Mouse (Mus musculus) fat pad, adult 2 months (tissue): Measurements from ENCODE around the gene Zfp446.

Experiments used
- DNase-seq: peaks from one replicate; pipeline ENCODE4 v3.0.0-alpha.2; 2011; ENCODE audit warnings: low read depth, low spot score; ENCODE audit errors: extremely low read depth

Zfp446 gene

GRCm38 (mm10) chr7:12986906-12987305 lies 9.3 kb downstream of the Zfp446 start:
- DNase-seq: no peak

DNA sequence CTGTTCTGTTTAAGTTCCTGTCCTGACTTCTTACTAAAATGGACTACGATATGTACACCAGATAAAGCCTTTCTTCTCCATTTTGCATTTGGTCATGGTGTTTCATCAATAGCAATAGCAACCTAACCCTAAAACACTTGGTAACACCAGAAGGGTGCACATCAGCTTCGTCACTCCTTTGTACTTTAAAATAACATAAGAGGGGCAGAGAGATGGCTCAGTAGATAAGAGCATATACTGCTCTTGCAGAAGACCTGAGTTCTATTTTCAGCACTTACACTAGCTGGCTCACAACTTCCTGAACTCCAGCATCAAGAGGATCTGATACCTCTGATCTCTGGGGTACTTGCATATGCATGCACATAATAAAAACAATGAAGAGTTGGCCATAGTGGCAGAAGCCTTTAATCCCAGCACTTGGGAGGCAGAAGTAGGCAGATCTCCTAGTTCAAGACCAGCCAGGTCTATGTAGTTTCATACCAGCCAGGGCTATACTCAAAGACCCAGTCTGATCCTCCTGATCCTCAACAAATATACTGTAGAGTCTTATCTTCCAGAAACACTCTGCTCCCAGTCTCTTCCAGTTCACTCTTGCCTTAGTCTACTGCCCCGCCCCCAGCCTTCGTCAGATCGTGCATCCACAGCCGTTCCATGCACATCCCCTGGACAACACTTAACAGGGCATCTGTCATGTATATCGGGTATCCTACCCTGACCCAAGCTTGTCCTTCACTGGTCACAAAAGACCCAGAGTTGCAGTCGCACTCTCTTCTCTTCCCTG lies 10.0 kb downstream of the Zfp446 start:
- DNase-seq: no peak

DNA sequence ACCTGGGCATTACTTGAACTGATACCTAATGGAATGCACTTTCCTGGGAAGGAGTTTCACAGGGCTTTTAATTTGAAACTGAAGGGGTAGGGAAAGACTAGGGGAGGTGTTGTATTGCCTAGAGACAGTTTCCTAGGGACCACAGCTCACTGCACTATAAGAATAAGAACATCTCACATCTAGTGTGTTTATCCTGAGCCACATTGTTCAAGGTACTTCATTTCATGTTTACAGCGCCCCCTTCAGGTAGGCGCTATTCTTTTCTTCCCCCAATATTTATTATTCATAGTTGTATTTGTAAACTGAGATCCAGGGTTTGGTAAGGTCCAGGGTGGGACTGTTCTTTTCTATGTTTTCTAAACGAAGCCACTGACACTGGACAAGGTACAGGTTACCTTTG lies 14.6 kb downstream of the Zfp446 start:
- DNase-seq: no peak

- DNase-seq: no peak
These were observed 15.5 kb downstream of the Zfp446 start for GRCm38 (mm10) chr7:12993148-12993547.

- DNase-seq: no peak
These were observed 18.2 kb downstream of the Zfp446 start for GRCm38 (mm10) chr7:12995862-12996261.

DNA sequence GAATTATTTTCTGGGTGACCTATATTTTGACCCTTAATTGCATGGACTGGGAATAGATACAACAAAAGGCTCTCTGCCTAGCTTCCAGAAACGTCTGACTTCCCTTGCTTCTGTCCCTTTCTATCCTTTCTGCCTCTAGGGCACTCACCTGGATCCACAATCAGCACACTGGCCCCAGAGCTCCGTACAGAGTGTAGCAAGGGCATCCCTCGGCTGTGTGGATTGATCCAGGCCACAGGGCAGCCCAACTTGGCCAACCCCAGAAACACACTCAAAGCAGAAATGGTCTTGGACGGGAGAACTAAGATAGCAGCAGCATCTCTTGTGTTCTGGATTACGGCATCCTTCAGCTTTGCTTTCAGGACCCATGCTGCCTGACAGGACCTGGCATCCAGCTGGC lies 19.6 kb downstream of the Zfp446 start:
- DNase-seq: no peak

- no peak for DNase-seq
These were observed 20.4 kb downstream of the Zfp446 start, which contains the start of gene Slc27a5 for GRCm38 (mm10) chr7:12998053-12998452. Gene Slc27a5, minus strand, starts transcription at chr7:12998192.

- DNase-seq: no peak
These were observed 21.2 kb downstream of the Zfp446 start, which contains the start of gene Trim28 for GRCm38 (mm10) chr7:12998851-12999250. Gene Trim28, plus strand, starts transcription at chr7:12999114.

DNA sequence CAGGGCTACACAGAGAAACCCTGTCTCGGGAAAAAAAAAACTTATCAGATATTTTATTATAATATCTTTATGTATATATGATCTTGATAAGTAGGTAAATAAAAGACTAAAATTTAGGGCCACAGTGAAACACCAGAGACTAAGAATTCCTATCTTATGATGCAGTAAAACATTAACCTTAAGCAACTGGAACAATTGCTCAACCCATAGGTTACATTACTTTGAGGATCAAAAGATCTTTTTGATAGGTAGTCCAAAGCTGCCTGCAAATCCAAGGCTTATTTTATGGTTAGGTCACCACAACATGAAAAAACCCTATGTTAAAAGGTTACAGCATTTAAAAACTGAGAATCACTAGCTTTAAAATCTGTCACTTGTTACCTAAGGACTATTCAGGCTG lies 23.9 kb downstream of the Zfp446 start:
- DNase-seq: no peak

DNA sequence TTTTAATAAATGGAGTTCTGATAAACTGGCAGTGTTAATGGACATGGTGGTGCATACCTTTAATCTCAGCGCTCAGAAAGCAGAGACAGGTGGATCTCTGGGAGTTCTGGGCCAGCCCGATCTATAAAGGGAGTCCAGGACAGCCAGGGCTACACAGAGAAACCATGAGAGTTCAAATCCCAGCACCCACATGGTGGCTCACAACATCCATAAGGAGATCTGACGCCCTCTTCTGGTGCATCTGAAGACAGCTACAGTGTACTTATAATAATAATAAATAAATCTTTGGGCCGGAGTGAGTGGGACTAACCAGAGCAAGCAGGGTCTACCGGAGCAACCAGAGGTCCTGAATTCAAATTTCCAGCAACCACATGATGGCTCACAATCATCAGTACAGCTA lies 25.7 kb downstream of the Zfp446 start:
- DNase-seq: no peak

DNA sequence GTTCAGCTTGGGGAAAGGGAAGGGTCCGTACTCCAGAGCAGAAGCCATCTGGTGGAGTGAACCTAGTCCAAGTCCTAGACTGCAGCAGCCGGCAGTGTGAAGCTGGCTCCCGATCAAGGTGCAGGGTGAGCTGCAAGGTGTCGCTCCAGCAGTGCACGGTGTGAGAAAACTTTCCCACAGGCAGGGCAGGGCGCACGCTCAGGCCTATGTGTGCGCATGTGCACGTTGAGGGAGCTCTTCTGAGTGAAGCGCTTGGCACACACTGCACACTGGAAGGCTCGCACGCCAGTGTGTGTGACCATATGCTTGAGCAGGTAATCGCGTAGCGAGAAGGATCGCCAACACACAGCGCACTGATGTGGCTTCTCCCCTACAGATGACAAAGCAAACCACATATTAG lies 28.4 kb downstream of the Zfp446 start:
- no peak for DNase-seq

DNA sequence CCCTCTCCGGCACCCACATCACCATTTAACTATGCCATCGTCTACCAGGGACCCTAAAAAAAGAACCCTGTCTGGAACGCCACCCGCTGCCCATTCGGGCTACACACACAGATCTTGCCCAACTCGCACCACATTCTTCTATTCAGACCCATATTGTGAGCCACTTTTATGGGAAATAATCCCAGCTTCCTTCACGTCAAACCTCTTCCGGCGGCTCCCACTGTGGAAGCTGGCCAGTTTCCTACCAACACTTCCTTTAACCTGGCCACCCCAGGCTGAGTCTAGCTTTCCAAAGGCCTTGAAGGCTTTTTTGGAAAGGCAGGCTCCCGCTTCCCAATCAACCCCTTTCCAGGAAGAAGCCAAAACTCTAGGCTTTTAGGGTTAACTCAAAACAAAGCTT lies 28.9 kb downstream of the Zfp446 start:
- DNase-seq: no peak

GRCm38 (mm10) chr7:13007341-13008092 lies 29.9 kb downstream of the Zfp446 start:
- DNase-seq: no peak

DNA sequence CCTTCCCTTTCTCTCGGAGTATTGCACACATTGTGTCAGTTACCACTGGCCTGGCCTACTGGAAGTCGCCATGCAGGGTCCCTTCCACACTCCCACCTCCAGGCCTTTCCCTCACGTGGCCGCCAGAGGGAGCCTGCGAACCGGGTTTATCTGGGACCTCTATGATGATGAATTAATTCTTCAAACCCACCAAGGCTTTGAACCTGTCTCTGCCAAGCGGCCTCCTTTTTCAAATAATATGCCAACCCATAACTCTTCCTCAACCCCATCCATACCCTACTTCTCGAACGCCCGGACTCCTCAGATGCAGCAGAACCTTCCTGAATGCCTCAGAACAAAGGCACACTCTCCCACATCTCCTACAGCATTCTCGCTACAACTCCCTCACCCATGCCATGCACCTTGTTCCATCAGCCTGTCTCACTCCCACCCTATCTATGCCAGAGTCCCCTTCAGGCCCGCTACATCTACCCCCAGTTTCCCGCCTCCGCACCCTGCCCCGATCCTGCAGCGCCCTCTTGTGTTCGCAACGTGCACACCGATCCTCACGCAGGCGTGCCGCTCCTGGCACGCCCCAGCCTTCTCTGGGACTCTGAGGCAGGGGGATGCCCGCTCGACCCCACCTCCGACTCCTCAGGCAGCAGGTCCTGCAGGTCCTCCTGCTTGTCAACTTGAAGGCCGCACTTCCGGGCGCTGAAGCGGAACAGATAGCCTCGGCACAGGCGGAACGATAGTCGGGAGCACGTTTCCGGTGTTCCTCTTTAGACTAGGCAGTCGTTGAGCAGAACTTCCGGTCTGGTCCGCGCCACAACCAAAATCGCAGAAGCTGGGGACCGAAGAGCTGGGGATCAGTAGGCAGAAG lies 31.7 kb downstream of the Zfp446 start:
- DNase-seq: no peak

DNA sequence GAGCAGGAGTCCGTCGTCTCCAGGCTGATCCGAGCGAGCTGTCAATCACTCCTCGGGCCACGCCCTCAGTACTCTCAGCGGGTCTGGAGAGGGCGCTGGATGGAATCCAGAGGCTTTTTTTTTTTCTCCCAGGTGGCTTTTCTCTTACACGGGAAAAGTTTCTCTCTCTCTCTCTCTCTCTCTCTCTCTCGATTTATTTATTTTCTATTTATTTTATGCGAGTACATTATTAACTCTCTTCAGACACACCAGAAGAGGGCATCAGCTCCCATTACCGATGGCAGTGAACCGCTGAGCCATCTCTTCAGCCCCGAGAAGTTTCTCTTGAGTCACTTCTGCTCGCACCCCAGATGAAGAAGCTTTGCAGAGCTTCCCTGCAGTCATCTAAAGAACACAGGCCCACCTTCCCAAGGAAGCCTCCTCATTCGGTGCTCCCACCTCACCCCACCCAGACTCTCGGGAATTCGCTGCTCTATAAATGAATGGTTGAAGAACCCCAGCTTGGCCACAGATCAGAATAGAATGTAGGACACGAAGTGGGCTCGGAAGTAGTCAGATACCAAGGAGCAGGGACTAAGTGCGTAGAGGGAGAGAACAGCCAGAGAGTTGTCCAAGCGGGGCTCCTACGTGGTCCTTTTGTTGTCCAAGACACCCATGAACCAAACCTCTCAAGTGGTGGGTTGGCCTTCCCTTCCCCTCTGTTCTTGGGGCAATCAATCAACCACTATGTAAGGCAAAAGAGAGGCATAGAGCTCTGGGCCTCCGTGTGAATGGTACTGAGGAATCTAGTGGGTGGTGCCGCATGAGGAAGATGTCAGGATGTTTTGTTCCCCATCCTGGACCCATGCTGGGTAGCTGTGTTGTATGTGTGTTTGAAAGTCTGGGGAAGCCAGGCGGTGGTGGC lies 32.6 kb downstream of the Zfp446 start, which contains the start of gene Zbtb45:
TSS of gene Zbtb45 (minus strand) at position 30 of the 904 bp plus-strand sequence.
- DNase-seq: no peak

DNA sequence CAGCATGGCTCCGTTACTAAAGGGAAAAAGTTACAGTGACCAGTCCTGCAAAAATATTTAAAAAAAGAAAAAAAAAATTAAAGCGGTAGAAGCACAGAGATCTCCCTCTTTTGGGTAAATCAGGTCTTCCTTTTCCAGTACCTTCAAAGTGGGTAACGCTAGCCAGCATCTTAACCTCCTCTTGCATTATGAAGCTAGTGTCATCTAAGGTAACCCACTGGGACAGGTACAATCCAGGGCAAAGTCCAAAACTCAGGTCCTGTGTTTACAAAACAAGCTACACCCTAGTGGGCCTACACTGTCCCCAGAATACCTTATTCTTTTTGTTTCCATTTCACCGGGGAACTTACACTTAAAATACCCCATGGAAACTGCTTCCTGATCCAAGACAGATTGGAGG lies 36.0 kb downstream of the Zfp446 start:
- no peak for DNase-seq

GRCm38 (mm10) chr7:13014275-13014839 lies 36.7 kb downstream of the Zfp446 start:
- DNase-seq: no peak

DNA sequence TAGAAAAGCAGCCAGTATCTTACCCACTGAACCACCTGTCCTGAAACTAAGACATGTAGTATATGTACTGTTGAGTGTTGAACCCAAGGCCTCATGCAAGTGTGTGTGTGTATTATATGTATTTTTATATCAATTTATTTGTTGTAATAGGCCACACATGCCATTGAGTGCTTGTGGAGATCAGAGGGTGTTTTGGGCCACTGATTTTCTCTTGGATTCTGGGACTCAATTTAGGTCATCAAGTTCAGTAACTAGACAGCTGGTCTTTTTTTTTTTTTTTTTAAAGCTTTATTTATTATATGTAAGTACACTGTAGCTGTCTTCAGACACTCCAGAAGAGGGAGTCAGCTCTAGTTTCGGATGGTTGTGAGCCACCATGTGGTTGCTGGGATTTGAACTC lies 37.6 kb downstream of the Zfp446 start:
- DNase-seq: no peak

DNA sequence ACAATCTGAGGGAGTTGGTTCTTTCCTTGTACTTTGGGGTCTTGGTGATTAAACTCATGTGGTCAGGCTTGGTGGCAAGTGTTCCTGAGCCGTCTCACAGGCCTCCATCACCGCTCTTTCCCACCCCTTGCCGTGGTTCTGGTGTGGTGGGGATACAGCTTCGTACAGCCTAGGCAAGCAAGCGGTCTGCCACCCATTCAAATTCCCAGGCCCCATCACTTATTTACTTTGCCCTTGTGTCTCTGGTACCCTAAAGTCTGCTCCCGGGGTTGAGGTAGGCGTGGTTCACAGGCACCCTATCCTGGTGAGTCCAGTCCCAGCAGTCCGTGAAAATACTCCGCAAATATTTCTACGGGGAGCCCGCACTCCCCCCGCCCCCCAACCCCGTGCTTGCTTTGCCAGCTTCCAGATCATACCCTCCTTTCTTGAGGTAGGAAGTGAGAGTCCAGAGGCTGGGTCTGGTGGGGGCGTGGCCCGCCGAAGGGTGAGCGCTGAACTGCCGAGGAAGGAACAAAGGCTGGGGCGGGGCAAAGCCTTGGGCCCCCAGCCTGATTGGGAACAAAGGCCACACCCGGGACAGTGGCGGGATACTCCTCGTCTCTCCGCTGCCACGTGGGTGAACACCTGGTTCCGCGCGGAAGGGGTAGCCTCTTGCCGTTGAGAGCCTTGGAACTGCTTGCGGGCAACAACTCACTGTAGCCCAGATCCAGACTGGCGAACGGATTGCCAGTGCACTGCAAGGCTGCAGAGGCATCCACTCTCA lies 45.3 kb downstream of the Zfp446 start:
- DNase-seq: no peak
